Comparison of ENCODE assay signal across 9 mouse cellular contexts in genomic region chr2:68405163-68405715, GRCm38 (mm10).
DNase-seq lines count a peak whose midpoint lies in the region; ATAC-seq and TF ChIP-seq lines count a peak whose summit lies in the region.
"Had no signal": no experiment of that assay in that cellular context is flagged by ENCODE, and none has a peak within 500 bp of the region (broad histone marks: within the 10 kb centered on the region; RNA-seq: fewer than 3 reads in every experiment).

No protein-coding gene starts in this region.

- 0 out of 2 replicates have a peak overlapping the region, but pooled peaks have one; percentile 26 for H3K27ac ChIP-seq in lung, embryonic 14.5 days (ENCODE audit: low read depth)
- no peak overlapping the region for H3K27ac ChIP-seq in neural tube, embryonic 13.5 days (replicated peaks)

- H3K36me3 ChIP-seq in lung, embryonic 14.5 days (ENCODE audit: insufficient read depth) = no peaks in the 10 kb centered on the region
- no peaks in the 10 kb centered on the region for H3K36me3 ChIP-seq in neural tube, embryonic 13.5 days

- no peaks in the 10 kb centered on the region for H3K27me3 ChIP-seq in lung, embryonic 14.5 days (ENCODE audit: insufficient read depth, low read length)
- peaks cover 3% of the 10 kb centered on the region; the same call in 1 of the 2 replicates for H3K27me3 ChIP-seq in neural tube, embryonic 13.5 days

- H3K4me2 ChIP-seq in lung, embryonic 14.5 days = peak overlapping the region; percentile 43
- peak overlapping the region; percentile 35 for H3K4me2 ChIP-seq in neural tube, embryonic 13.5 days

- peaks cover 27% of the 10 kb centered on the region for H3K4me1 ChIP-seq in lung, embryonic 14.5 days (ENCODE audit: insufficient read depth)
- peaks cover 69% of the 10 kb centered on the region for H3K4me1 ChIP-seq in neural tube, embryonic 13.5 days (replicated peaks)

- H3K9me3 ChIP-seq in lung, embryonic 14.5 days (ENCODE audit: low read depth, low read length) = no peaks in the 10 kb centered on the region
- no peaks in the 10 kb centered on the region for H3K9me3 ChIP-seq in neural tube, embryonic 13.5 days

- no peak overlapping the region for H3K9ac ChIP-seq in lung, embryonic 14.5 days
- H3K9ac ChIP-seq in neural tube, embryonic 13.5 days = no peak overlapping the region

- no peak overlapping the region for H3K4me3 ChIP-seq in lung, embryonic 14.5 days (ENCODE audit: low read depth, low read length)
- H3K4me3 ChIP-seq in neural tube, embryonic 13.5 days = no peak overlapping the region

- TF ChIP-seq CTCF in lung, embryonic 14.5 days (IDR thresholded peaks at IDR 0.05; ENCODE audit: low read depth) = no peak

- peak; percentile 28 to 39 for DNase-seq in adrenal gland, postnatal 36 days
- DNase-seq in adrenal gland, adult 8-10 months = no peak
- peak; percentile 33 for DNase-seq in lung, embryonic 14.5 days
- DNase-seq in lung, postnatal 14 days = no peak
- peak; percentile 37 for DNase-seq in hindlimb bud, embryonic 11.5 days (ENCODE audit: extremely low spot score, low read depth, low spot score)
- no peak for DNase-seq in gastrocnemius, postnatal 4 days (ENCODE audit: low spot score in 2 of 2)
- no peak for DNase-seq in right cerebral cortex, postnatal 14 days
- DNase-seq: liver had no signal

- ATAC-seq in lung, embryonic 14.5 days (ENCODE audit: insufficient read depth) = peak; percentile 26; the same call in 1 of the 2 replicates
- peak; percentile 38 for ATAC-seq in neural tube, embryonic 13.5 days (ENCODE audit: low read depth)

- WGBS in lung, embryonic 14.5 days = 40% methylated on average over 16 of the region's 16 CpGs
- WGBS in neural tube, embryonic 13.5 days = 13% methylated on average over 16 of the region's 16 CpGs

Comparison
In these comparisons a context has a peak if more than half of its experiments do, and no peak if none do; other contexts are left out.
1. DNase-seq: peak in adrenal gland, postnatal 36 days (2 of 2), lung, embryonic 14.5 days (single experiment) and hindlimb bud, embryonic 11.5 days (single experiment); none in adrenal gland, adult 8-10 months (single experiment), lung, postnatal 14 days (single experiment), gastrocnemius, postnatal 4 days (0 of 2) and right cerebral cortex, postnatal 14 days (single experiment).